Mouse (Mus musculus): ENCODE data around the gene Exoc1. TPM values are rescaled to one million over a fixed set of nuclear protein-coding genes. Genes with fewer than 3 reads are reported as not detected.
A peak's percentile ranks its signal among the peaks of the same experiment; 100 is the strongest.

Gene Exoc1
- polyA plus RNA-seq, 1 experiment from 2014 or later = 48.2 TPM

- Histone ChIP-seq H3K4me1 (ENCODE audit: control insufficient read depth, insufficient read depth, low read length) (no peaks in the 10 kb centered on the region), H3K27me3 (ENCODE audit: control insufficient read depth, insufficient read depth, low read length) (no peaks in the 10 kb centered on the region), H3K4me3 (ENCODE audit: low read depth, low read length) (no peak overlapping the region), H3K36me3 (replicated peaks; ENCODE audit: control insufficient read depth, insufficient read depth, low read depth, low read length) (no peaks in the 10 kb centered on the region), H3K9me3 (replicated peaks; ENCODE audit: control insufficient read depth, low read length) (no peaks in the 10 kb centered on the region), H3K4me2 (ENCODE audit: low read depth, low read length) (no peak overlapping the region), H3K9ac (replicated peaks; ENCODE audit: low read length) (no peak overlapping the region), H3K27ac (replicated peaks; ENCODE audit: low read depth, low read length) (no peak overlapping the region)
- 65% methylated on average over 7 of the region's 7 CpGs for WGBS
- DNase-seq (ENCODE audit: low spot score) = no peak
- no peak for ATAC-seq (replicated peaks; ENCODE audit: insufficient number of reproducible peaks, low FRiP score, low TSS enrichment, low read depth)
These were observed 45.1 kb downstream of the Exoc1 start for GRCm38 (mm10) chr5:76574251-76574650.

GRCm38 (mm10) chr5:76577026-76577425 is 47.9 kb downstream of the Exoc1 start:
- Histone ChIP-seq H3K27ac (replicated peaks; ENCODE audit: low read depth, low read length) (no peak overlapping the region), H3K4me2 (ENCODE audit: low read depth, low read length) (no peak overlapping the region), H3K4me1 (ENCODE audit: control insufficient read depth, insufficient read depth, low read length) (no peaks in the 10 kb centered on the region), H3K36me3 (replicated peaks; ENCODE audit: control insufficient read depth, insufficient read depth, low read depth, low read length) (no peaks in the 10 kb centered on the region), H3K9me3 (replicated peaks; ENCODE audit: control insufficient read depth, low read length) (no peaks in the 10 kb centered on the region), H3K4me3 (ENCODE audit: low read depth, low read length) (no peak overlapping the region), H3K9ac (replicated peaks; ENCODE audit: low read length) (no peak overlapping the region), H3K27me3 (ENCODE audit: control insufficient read depth, insufficient read depth, low read length) (no peaks in the 10 kb centered on the region)
- DNase-seq (ENCODE audit: low spot score) (peak; percentile 54), ATAC-seq (replicated peaks; ENCODE audit: insufficient number of reproducible peaks, low FRiP score, low TSS enrichment, low read depth) (no peak)
- 44% methylated on average over 3 of the region's 3 CpGs for WGBS

- H3K4me3 ChIP-seq (ENCODE audit: low read depth, low read length) = no peak overlapping the region
- no peak overlapping the region for H3K4me2 ChIP-seq (ENCODE audit: low read depth, low read length)
- no peaks in the 10 kb centered on the region for H3K36me3 ChIP-seq (replicated peaks; ENCODE audit: control insufficient read depth, insufficient read depth, low read depth, low read length)
- WGBS = 87% methylated on average over 2 of the region's 2 CpGs
- DNase-seq (ENCODE audit: low spot score) (no peak), ATAC-seq (replicated peaks; ENCODE audit: insufficient number of reproducible peaks, low FRiP score, low TSS enrichment, low read depth) (no peak)
- no peak overlapping the region for H3K9ac ChIP-seq (replicated peaks; ENCODE audit: low read length)
- no peaks in the 10 kb centered on the region for H3K9me3 ChIP-seq (replicated peaks; ENCODE audit: control insufficient read depth, low read length)
- H3K27ac ChIP-seq (replicated peaks; ENCODE audit: low read depth, low read length) = no peak overlapping the region
- H3K4me1 ChIP-seq (ENCODE audit: control insufficient read depth, insufficient read depth, low read length) = no peaks in the 10 kb centered on the region
- H3K27me3 ChIP-seq (ENCODE audit: control insufficient read depth, insufficient read depth, low read length) = no peaks in the 10 kb centered on the region
These were observed 56.3 kb downstream of the Exoc1 start for GRCm38 (mm10) chr5:76585378-76585777.

GRCm38 (mm10) chr5:76588551-76589283 is 59.6 kb downstream of the Exoc1 start, which contains the start of gene Cep135:
Cep135 (plus strand) TSS chr5:76588698.
- Histone ChIP-seq H3K27me3 (ENCODE audit: control insufficient read depth, insufficient read depth, low read length) (no peaks in the 10 kb centered on the region), H3K4me1 (ENCODE audit: control insufficient read depth, insufficient read depth, low read length) (no peaks in the 10 kb centered on the region), H3K9ac (replicated peaks; ENCODE audit: low read length) (peak within 1 kb of the TSS; percentile 94), H3K36me3 (replicated peaks; ENCODE audit: control insufficient read depth, insufficient read depth, low read depth, low read length) (no peaks in the 10 kb centered on the region), H3K4me2 (ENCODE audit: low read depth, low read length) (peak within 1 kb of the TSS; percentile 40), H3K9me3 (replicated peaks; ENCODE audit: control insufficient read depth, low read length) (no peaks in the 10 kb centered on the region), H3K27ac (replicated peaks; ENCODE audit: low read depth, low read length) (peak within 1 kb of the TSS; percentile 79), H3K4me3 (ENCODE audit: low read depth, low read length) (peak within 1 kb of the TSS; percentile 90)
- peak; percentile 92 for DNase-seq (ENCODE audit: low spot score)
- under 1% methylated on average over 84 of the region's 92 CpGs for WGBS
- peak; percentile 93 for ATAC-seq (replicated peaks; ENCODE audit: insufficient number of reproducible peaks, low FRiP score, low TSS enrichment, low read depth)

GRCm38 (mm10) chr5:76589311-76589710 is 60.2 kb downstream of the Exoc1 start:
- Histone ChIP-seq H3K4me2 (ENCODE audit: low read depth, low read length) (peak overlapping the region; percentile 40), H3K9ac (replicated peaks; ENCODE audit: low read length) (peak overlapping the region; percentile 94), H3K9me3 (replicated peaks; ENCODE audit: control insufficient read depth, low read length) (no peaks in the 10 kb centered on the region), H3K27ac (replicated peaks; ENCODE audit: low read depth, low read length) (no peak overlapping the region), H3K4me1 (ENCODE audit: control insufficient read depth, insufficient read depth, low read length) (no peaks in the 10 kb centered on the region), H3K4me3 (ENCODE audit: low read depth, low read length) (peak overlapping the region; percentile 90), H3K27me3 (ENCODE audit: control insufficient read depth, insufficient read depth, low read length) (no peaks in the 10 kb centered on the region), H3K36me3 (replicated peaks; ENCODE audit: control insufficient read depth, insufficient read depth, low read depth, low read length) (no peaks in the 10 kb centered on the region)
- DNase-seq (ENCODE audit: low spot score) = no peak
- WGBS = 8% methylated on average over 7 of the region's 7 CpGs
- ATAC-seq (replicated peaks; ENCODE audit: insufficient number of reproducible peaks, low FRiP score, low TSS enrichment, low read depth) = no peak

- Histone ChIP-seq H3K9ac (replicated peaks; ENCODE audit: low read length) (no peak overlapping the region), H3K4me1 (ENCODE audit: control insufficient read depth, insufficient read depth, low read length) (no peaks in the 10 kb centered on the region), H3K4me2 (ENCODE audit: low read depth, low read length) (no peak overlapping the region), H3K9me3 (replicated peaks; ENCODE audit: control insufficient read depth, low read length) (no peaks in the 10 kb centered on the region), H3K4me3 (ENCODE audit: low read depth, low read length) (no peak overlapping the region), H3K36me3 (replicated peaks; ENCODE audit: control insufficient read depth, insufficient read depth, low read depth, low read length) (no peaks in the 10 kb centered on the region), H3K27ac (replicated peaks; ENCODE audit: low read depth, low read length) (no peak overlapping the region), H3K27me3 (ENCODE audit: control insufficient read depth, insufficient read depth, low read length) (no peaks in the 10 kb centered on the region)
- ATAC-seq (replicated peaks; ENCODE audit: insufficient number of reproducible peaks, low FRiP score, low TSS enrichment, low read depth) (no peak), DNase-seq (ENCODE audit: low spot score) (no peak)
- 82% methylated on average over 2 of the region's 2 CpGs for WGBS
These were observed 60.9 kb downstream of the Exoc1 start for GRCm38 (mm10) chr5:76590009-76590408.

GRCm38 (mm10) chr5:76591885-76592284 is 62.8 kb downstream of the Exoc1 start:
- WGBS = 64% methylated on average over 9 of the region's 9 CpGs
- no peaks in the 10 kb centered on the region; the same call in 1 of the 2 replicates for H3K36me3 ChIP-seq (replicated peaks; ENCODE audit: control insufficient read depth, insufficient read depth, low read depth, low read length)

GRCm38 (mm10) chr5:76609702-76610370 is 80.7 kb downstream of the Exoc1 start:
- Histone ChIP-seq H3K27me3 (ENCODE audit: control insufficient read depth, insufficient read depth, low read length) (no peaks in the 10 kb centered on the region), H3K9ac (replicated peaks; ENCODE audit: low read length) (no peak overlapping the region), H3K4me1 (ENCODE audit: control insufficient read depth, insufficient read depth, low read length) (no peaks in the 10 kb centered on the region), H3K4me3 (ENCODE audit: low read depth, low read length) (no peak overlapping the region), H3K27ac (replicated peaks; ENCODE audit: low read depth, low read length) (no peak overlapping the region), H3K4me2 (ENCODE audit: low read depth, low read length) (no peak overlapping the region), H3K36me3 (replicated peaks; ENCODE audit: control insufficient read depth, insufficient read depth, low read depth, low read length) (peaks cover 2% of the 10 kb centered on the region; the same call in 1 of the 2 replicates), H3K9me3 (replicated peaks; ENCODE audit: control insufficient read depth, low read length) (no peaks in the 10 kb centered on the region)
- ATAC-seq (replicated peaks; ENCODE audit: insufficient number of reproducible peaks, low FRiP score, low TSS enrichment, low read depth) (no peak), DNase-seq (ENCODE audit: low spot score) (no peak)
- WGBS = 95% methylated on average over 8 of the region's 8 CpGs

More at GRCm38 (mm10) chr5:76591885-76592284, 62.8 kb downstream of the Exoc1 start:
- Histone ChIP-seq H3K4me1 (ENCODE audit: control insufficient read depth, insufficient read depth, low read length) (no peaks in the 10 kb centered on the region), H3K27ac (replicated peaks; ENCODE audit: low read depth, low read length) (no peak overlapping the region), H3K27me3 (ENCODE audit: control insufficient read depth, insufficient read depth, low read length) (no peaks in the 10 kb centered on the region), H3K4me2 (ENCODE audit: low read depth, low read length) (no peak overlapping the region), H3K9ac (replicated peaks; ENCODE audit: low read length) (no peak overlapping the region), H3K4me3 (ENCODE audit: low read depth, low read length) (no peak overlapping the region), H3K9me3 (replicated peaks; ENCODE audit: control insufficient read depth, low read length) (no peaks in the 10 kb centered on the region)
- ATAC-seq (replicated peaks; ENCODE audit: insufficient number of reproducible peaks, low FRiP score, low TSS enrichment, low read depth) (no peak), DNase-seq (ENCODE audit: low spot score) (no peak)
